Mouse (Mus musculus) left cerebral cortex, postnatal 14 days (tissue): ENCODE measurements around the gene Notch2. TPM values are rescaled to one million over a fixed set of nuclear protein-coding genes. Genes with fewer than 3 reads are reported as not detected.

ENCODE experiments used
- DNase-seq, 2 experiments: peaks; one replicate each; pipeline ENCODE4 v3.0.0; 2021 to 2022; ENCODE audit warnings: low spot score in 2 of 2, mixed read lengths in 1 of 2
- intact Hi-C: fragments of 180-260 bp; cut with DNase I; formaldehyde crosslinking; loops from one replicate; pipeline ENCODE4 v1.15.1; 2025
- total RNA-seq, 2 experiments: library from RNA; stranded (reverse); gene quantifications; 2 replicates each; pipeline ENCODE4 v1.2.3; 2021

Gene Notch2
- total RNA-seq, 2 experiments from 2014 or later, result 14.9 to 15.0 TPM

- DNase-seq, result no peak
- intact Hi-C loops, result no loop called here
These were observed 20.1 kb upstream of the Notch2 start for GRCm38 (mm10) chr3:97993196-97993595.

GRCm38 (mm10) chr3:97993920-97994545, 19.3 kb upstream of the Notch2 start:
- intact Hi-C loops, result no loop called here

GRCm38 (mm10) chr3:97994818-97995217, 18.5 kb upstream of the Notch2 start:
- no peak for DNase-seq
- intact Hi-C loops, result no loop called here

More at GRCm38 (mm10) chr3:97993920-97994545, 19.3 kb upstream of the Notch2 start:
- no peak for DNase-seq

- peak in 1 of 2 experiments; percentile 18 for DNase-seq
- intact Hi-C loops, result no loop called here
These were observed 15.0 kb upstream of the Notch2 start for GRCm38 (mm10) chr3:97998349-97998748.

GRCm38 (mm10) chr3:98003558-98003957, 9.8 kb upstream of the Notch2 start:
- DNase-seq, result no peak
- intact Hi-C loops, result no loop called here

- intact Hi-C loops, result no loop called here
- no peak for DNase-seq
These were observed 9.1 kb upstream of the Notch2 start for GRCm38 (mm10) chr3:98004231-98004630.

- DNase-seq, result no peak
- intact Hi-C loops, result no loop called here
These were observed 8.0 kb upstream of the Notch2 start for GRCm38 (mm10) chr3:98005306-98005705.

GRCm38 (mm10) chr3:98006046-98006691, 7.2 kb upstream of the Notch2 start:
- intact Hi-C loops, result no loop called here
- no peak for DNase-seq

- intact Hi-C loops, result no loop called here
- DNase-seq, result no peak
These were observed 6.4 kb upstream of the Notch2 start for GRCm38 (mm10) chr3:98006973-98007372.

- intact Hi-C loops, result no loop called here
- no peak for DNase-seq
These were observed 5.2 kb upstream of the Notch2 start for GRCm38 (mm10) chr3:98008143-98008542.

GRCm38 (mm10) chr3:98009190-98009840, 4.0 kb upstream of the Notch2 start:
- intact Hi-C loops, result no loop called here
- DNase-seq, result no peak

- no peak for DNase-seq
- intact Hi-C loops, result loop anchor here (5.0 kb wide), 1 partner anchor 81 kb away; no protein-coding TSS in a partner anchor
These were observed 284 bp upstream of the Notch2 start for GRCm38 (mm10) chr3:98013086-98013400.

GRCm38 (mm10) chr3:98015205-98016171, 2.2 kb downstream of the Notch2 start:
- intact Hi-C loops, result no loop called here
- DNase-seq, result no peak

- DNase-seq, result no peak
- intact Hi-C loops, result no loop called here
These were observed 3.7 kb downstream of the Notch2 start for GRCm38 (mm10) chr3:98016901-98017591.

GRCm38 (mm10) chr3:98018187-98018586, 4.9 kb downstream of the Notch2 start:
- DNase-seq, result no peak
- intact Hi-C loops, result no loop called here

GRCm38 (mm10) chr3:98020431-98021229, 7.3 kb downstream of the Notch2 start:
- DNase-seq, result no peak
- intact Hi-C loops, result no loop called here

GRCm38 (mm10) chr3:98024288-98024848, 11.0 kb downstream of the Notch2 start:
- intact Hi-C loops, result no loop called here
- no peak for DNase-seq

GRCm38 (mm10) chr3:98025521-98025920, 12.2 kb downstream of the Notch2 start:
- DNase-seq, result no peak
- intact Hi-C loops, result no loop called here
